Mouse (Mus musculus) megakaryocyte, embryonic 14.5 days (primary cell): ENCODE measurements around the gene Pclo. TPM values are rescaled to one million over a fixed set of nuclear protein-coding genes. Genes with fewer than 3 reads are reported as not detected.
"Not testable (repeated sequence)": the region's sequence is repeated elsewhere in the genome, so short reads cannot be mapped to it uniquely, and the experiment has no call there.

Experiments
- H3K27me3 ChIP-seq: replicated peaks from 2 replicates; pipeline ENCODE3; 2012; ENCODE audit warnings: inconsistent platforms
- H3K36me3 ChIP-seq: replicated peaks from 2 replicates; pipeline ENCODE3; 2012; ENCODE audit warnings: low read length, inconsistent platforms, mixed read lengths
- H3K4me1 ChIP-seq: 2 replicates; pipeline ENCODE4 v1.6.1; 2012; ENCODE audit warnings: inconsistent platforms
- H3K4me3 ChIP-seq: replicated peaks from 2 replicates; pipeline ENCODE3; 2012; ENCODE audit warnings: moderate library complexity, mild to moderate bottlenecking, inconsistent platforms
- H3K9me3 ChIP-seq: 2 replicates; pipeline ENCODE4 v1.6.1; 2012; ENCODE audit warnings: inconsistent platforms
- FLI1 ChIP-seq: IDR thresholded peaks from 2 replicates; pipeline ENCODE4 v1.6.1; 2012; ENCODE audit warnings: low read length, inconsistent platforms, mixed read lengths
- GATA1 ChIP-seq: IDR thresholded peaks from 3 replicates; pipeline ENCODE4 v1.6.1; 2012; ENCODE audit warnings: mixed read lengths, low read length, inconsistent platforms, borderline replicate concordance
- polyA plus RNA-seq: library from polyadenylated mRNA; stranded (reverse); fragments of >175 nt; gene quantifications from 2 replicates; pipeline ENCODE4 v1.2.3, GENCODE M21; 2012; ENCODE audit warnings: low replicate concordance; ENCODE audit not compliant: insufficient read depth

Gene Pclo
- polyA plus RNA-seq = 0.01 TPM in 1 of 2 replicates, not detected in the other

GRCm38 (mm10) chr5:14514631-14515523, at the start of gene Pclo:
Pclo (plus strand) TSS chr5:14514918.
- TF ChIP-seq FLI1 (no peak), GATA1 (no peak)
- no peaks in the 10 kb centered on the region for H3K36me3 ChIP-seq
- H3K4me1 ChIP-seq = peaks cover 11% of the 10 kb centered on the region
- no peaks in the 10 kb centered on the region for H3K9me3 ChIP-seq
- H3K4me3 ChIP-seq = peak within 1 kb of the TSS; percentile 92
- H3K27me3 ChIP-seq = peaks cover 14% of the 10 kb centered on the region

DNA sequence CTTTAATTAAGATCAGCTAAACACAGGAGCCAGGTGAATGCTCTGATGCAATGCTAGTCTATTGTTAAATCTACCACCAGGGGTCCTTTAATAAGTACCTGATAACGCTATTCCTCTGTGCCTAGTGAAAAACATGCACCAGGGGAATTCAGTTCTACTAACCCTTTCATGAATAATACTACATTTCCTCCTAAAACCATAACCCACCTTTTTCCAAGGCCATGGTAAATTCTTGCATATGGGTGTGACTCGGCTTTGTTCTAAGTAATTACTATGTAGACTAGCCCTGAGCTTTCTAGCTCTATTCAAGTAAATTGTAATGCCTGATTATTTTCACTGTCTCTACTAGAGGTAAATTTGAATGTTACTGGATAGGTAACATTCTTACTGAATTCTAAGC, 20.3 kb upstream of the Pclo start:
- H3K9me3 ChIP-seq = not testable (repeated sequence)

DNA sequence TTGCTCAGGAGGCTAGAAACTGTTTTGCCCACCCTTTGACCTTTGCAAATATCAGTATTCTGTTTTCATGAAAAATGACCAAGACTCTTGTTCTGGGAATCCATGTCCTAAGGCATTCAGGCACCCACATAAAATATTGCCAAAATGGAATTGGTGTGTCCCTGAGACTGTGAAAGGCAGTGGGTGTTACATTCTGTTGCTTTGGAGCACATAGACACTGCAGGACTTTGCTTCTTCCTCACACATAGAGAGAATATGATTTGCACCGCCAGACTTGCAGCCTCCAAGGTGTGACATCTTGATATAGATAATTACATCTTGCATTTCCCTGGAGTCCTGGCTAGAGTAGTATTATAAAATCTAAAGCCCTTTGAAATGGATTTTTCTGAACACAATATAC, 6.2 kb upstream of the Pclo start:
- no peak overlapping the region for H3K4me3 ChIP-seq
- H3K9me3 ChIP-seq = no peaks in the 10 kb centered on the region
- H3K27me3 ChIP-seq = no peaks in the 10 kb centered on the region
- no peaks in the 10 kb centered on the region for H3K36me3 ChIP-seq
- TF ChIP-seq GATA1 (no peak), FLI1 (no peak)
- no peaks in the 10 kb centered on the region for H3K4me1 ChIP-seq

More for the DNA sequence above, 20.3 kb upstream of the Pclo start:
- H3K36me3 ChIP-seq, H3K27me3 ChIP-seq, H3K4me3 ChIP-seq, H3K4me1 ChIP-seq: not testable (repeated sequence)

DNA sequence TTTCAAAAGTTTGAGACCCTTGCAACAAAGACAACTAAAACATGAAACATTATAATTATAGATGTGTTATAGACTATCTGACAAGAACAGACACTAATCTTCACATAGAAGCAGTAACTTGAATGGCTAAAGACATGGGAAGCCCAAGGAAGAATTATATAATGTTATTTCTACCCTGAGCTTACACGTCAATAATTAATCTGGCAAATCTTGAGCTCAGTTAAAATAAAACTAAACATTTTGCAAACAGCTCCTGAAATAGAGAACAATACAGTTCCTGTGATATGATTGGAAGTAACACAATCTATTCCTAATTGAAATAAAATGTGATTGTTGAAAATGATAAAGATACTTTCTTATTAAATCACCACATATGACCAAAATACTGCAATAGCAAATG, 5.1 kb upstream of the Pclo start:
- Histone ChIP-seq H3K36me3 (no peaks in the 10 kb centered on the region), H3K27me3 (peaks cover 2% of the 10 kb centered on the region), H3K4me3 (no peak overlapping the region), H3K9me3 (no peaks in the 10 kb centered on the region), H3K4me1 (peaks cover 2% of the 10 kb centered on the region)
- TF ChIP-seq FLI1 (no peak), GATA1 (no peak)

DNA sequence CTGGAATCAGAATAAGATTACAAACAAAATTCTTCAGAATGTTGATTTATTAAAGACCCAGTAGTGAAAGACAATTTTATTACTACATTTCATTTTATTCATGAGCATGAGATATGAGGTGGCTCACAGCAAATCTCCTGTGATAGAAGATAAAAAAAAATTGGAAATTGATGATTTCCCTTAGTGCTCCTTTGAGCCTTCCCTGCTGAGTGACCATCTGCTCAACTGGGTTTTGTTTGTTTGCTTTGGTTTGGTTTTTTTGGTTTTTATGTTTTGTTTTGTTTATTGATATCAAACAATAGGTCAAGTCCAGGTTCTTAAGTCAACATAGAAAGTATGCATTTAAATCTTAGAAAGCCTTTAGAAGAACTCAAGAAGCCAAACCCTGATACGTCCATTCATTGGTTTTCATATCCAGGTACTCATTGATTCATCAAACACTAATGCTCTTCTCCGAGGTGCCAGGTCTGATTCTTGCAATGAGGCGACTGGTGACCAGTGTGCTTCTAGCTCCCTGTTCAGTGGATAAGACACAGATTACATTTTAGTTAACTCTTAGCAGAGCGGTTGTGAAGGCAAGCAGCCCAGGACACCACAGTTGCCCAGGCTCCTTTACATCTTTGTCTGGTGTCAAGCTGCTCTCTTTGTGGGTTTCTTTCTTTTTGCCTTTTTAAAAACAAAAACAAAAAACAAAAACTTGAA, 3.6 kb downstream of the Pclo start:
- no peaks in the 10 kb centered on the region for H3K9me3 ChIP-seq
- H3K4me1 ChIP-seq = peaks cover 11% of the 10 kb centered on the region
- peaks cover 14% of the 10 kb centered on the region for H3K27me3 ChIP-seq
- TF ChIP-seq GATA1 = no peak
- no peak for TF ChIP-seq FLI1
- H3K4me3 ChIP-seq = no peak overlapping the region
- no peaks in the 10 kb centered on the region for H3K36me3 ChIP-seq

DNA sequence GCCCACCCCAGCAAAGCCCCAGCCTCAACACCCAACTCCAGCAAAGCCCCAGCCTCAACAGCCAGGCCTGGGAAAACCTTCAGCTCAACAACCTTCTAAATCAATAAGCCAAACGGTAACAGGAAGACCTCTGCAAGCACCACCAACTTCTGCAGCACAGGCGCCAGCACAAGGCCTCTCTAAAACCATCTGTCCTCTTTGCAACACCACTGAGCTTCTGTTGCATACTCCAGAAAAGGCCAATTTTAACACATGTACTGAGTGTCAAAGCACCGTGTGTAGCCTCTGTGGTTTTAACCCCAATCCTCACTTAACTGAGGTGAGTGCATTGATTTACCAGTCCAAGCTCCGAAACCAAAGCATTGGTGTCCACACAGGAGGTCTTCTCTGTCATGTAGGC, 7.3 kb downstream of the Pclo start:
- Histone ChIP-seq H3K4me3 (no peak overlapping the region), H3K27me3 (no peaks in the 10 kb centered on the region)
- no peak for TF ChIP-seq GATA1
- no peak for TF ChIP-seq FLI1

DNA sequence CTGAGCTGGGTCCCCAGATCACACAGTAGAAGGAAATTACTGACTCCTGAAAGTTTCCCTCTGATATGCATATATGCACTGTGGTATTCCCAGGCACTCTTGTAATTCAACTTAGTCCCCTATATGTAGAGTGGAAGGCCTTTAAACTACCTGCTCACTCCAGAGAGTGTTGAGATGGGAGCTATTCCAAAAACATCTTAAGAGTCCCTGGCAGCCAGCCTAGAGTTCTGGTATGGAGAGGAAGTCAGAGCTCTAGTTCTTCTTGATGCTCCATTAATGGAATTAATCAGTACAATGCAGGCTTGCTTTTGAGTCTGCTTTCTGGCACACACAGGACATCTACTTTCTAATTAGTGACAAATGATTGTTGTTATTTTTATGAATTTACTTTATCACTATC, 11.3 kb downstream of the Pclo start:
- H3K4me3 ChIP-seq = no peak overlapping the region
- no peaks in the 10 kb centered on the region for H3K9me3 ChIP-seq
- TF ChIP-seq FLI1 (no peak), GATA1 (no peak)
- no peaks in the 10 kb centered on the region for H3K27me3 ChIP-seq
- H3K4me1 ChIP-seq = no peaks in the 10 kb centered on the region
- no peaks in the 10 kb centered on the region for H3K36me3 ChIP-seq

More for the DNA sequence above, 7.3 kb downstream of the Pclo start:
- Histone ChIP-seq H3K36me3 (no peaks in the 10 kb centered on the region), H3K4me1 (no peaks in the 10 kb centered on the region), H3K9me3 (no peaks in the 10 kb centered on the region)

DNA sequence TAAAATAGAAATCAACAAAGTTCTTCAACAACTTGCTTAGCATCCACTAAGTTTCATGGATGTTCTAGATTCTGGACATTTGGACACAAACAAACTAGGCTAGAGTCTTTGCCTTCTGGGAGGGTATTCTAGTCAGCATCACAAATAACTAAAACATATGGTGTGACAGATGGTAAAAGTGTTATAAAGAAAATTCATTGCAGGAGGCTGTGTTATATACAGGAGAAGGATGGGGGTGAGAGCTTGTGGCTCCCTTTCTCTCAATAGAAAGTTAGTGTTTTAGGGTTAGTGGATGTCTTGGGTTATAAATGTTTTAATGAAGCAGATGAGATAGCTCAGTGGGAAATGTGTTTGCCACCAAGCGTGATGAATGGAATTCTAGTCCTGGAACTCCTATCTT, 13.1 kb downstream of the Pclo start:
- TF ChIP-seq GATA1 (no peak), FLI1 (no peak)
- H3K9me3 ChIP-seq = no peaks in the 10 kb centered on the region
- H3K27me3 ChIP-seq = no peaks in the 10 kb centered on the region
- H3K4me3 ChIP-seq = no peak overlapping the region
- no peaks in the 10 kb centered on the region for H3K36me3 ChIP-seq
- H3K4me1 ChIP-seq = no peaks in the 10 kb centered on the region

GRCm38 (mm10) chr5:14531906-14532305, 17.2 kb downstream of the Pclo start:
- H3K4me3 ChIP-seq = no peak overlapping the region
- TF ChIP-seq GATA1 (no peak), FLI1 (no peak)
- no peaks in the 10 kb centered on the region for H3K9me3 ChIP-seq
- H3K4me1 ChIP-seq = no peaks in the 10 kb centered on the region
- H3K27me3 ChIP-seq = no peaks in the 10 kb centered on the region
- no peaks in the 10 kb centered on the region for H3K36me3 ChIP-seq

- no peak for TF ChIP-seq FLI1
- TF ChIP-seq GATA1 = no peak
- H3K36me3 ChIP-seq = no peaks in the 10 kb centered on the region
- no peaks in the 10 kb centered on the region for H3K4me1 ChIP-seq
- no peak overlapping the region for H3K4me3 ChIP-seq
- no peaks in the 10 kb centered on the region for H3K27me3 ChIP-seq
- H3K9me3 ChIP-seq = peaks cover 12% of the 10 kb centered on the region; the same call in 1 of the 2 replicates
These were observed 24.6 kb downstream of the Pclo start for GRCm38 (mm10) chr5:14539346-14539745.
